Comparison of ENCODE assay signal across 9 mouse cellular contexts in genomic region chr10:75936909-75937667, GRCm38 (mm10). TPM values are rescaled to one million over a fixed set of nuclear protein-coding genes. Genes with fewer than 3 reads are reported as not detected.
DNase-seq lines count a peak whose midpoint lies in the region; ATAC-seq and TF ChIP-seq lines count a peak whose summit lies in the region.
"Had no signal": no experiment of that assay in that cellular context is flagged by ENCODE, and none has a peak within 500 bp of the region (broad histone marks: within the 10 kb centered on the region; RNA-seq: fewer than 3 reads in every experiment).

No protein-coding gene starts in this region.

- H3K4me2 ChIP-seq in heart, embryonic 12.5 days, result peak overlapping the region; percentile 71
- peak overlapping the region; percentile 61 for H3K4me2 ChIP-seq in kidney, postnatal 0 days (ENCODE audit: low read length)

- no peak overlapping the region; the same call in 1 of the 2 replicates for H3K27ac ChIP-seq in heart, embryonic 12.5 days (ENCODE audit: poor library complexity, severe bottlenecking)
- peak overlapping the region; percentile 87 for H3K27ac ChIP-seq in ES-E14 (ENCODE audit: insufficient read depth, low read depth, low read length, poor library complexity, severe bottlenecking)
- 0 out of 2 replicates have a peak overlapping the region, but pooled peaks have one; percentile 5 for H3K27ac ChIP-seq in kidney, postnatal 0 days

- in situ Hi-C loops in ES-E14 (cut with MboI; ENCODE audit: low sequenced_read_pairs in 2 of 2, unreplicated experiment in 2 of 2), result no loop called here

- peaks cover 19% of the 10 kb centered on the region for H3K27me3 ChIP-seq in heart, embryonic 12.5 days (replicated peaks)
- peaks cover 3% of the 10 kb centered on the region; the same call in 1 of the 2 replicates for H3K27me3 ChIP-seq in kidney, postnatal 0 days (ENCODE audit: insufficient read depth, low read length)

- H3K4me1 ChIP-seq in heart, embryonic 12.5 days (replicated peaks), result peaks cover 51% of the 10 kb centered on the region
- peaks cover 6 to 27% of the 10 kb centered on the region in 2 experiments; a peak in 3 of 4 replicates for H3K4me1 ChIP-seq in ES-E14 (ENCODE audit: control insufficient read depth in 2 of 2, insufficient read depth in 2 of 2, low read length in 2 of 2, poor library complexity in 1 of 2)
- H3K4me1 ChIP-seq in kidney, postnatal 0 days (replicated peaks; ENCODE audit: insufficient read depth, low read length), result peaks cover 15% of the 10 kb centered on the region

- H3K36me3 ChIP-seq in heart, embryonic 12.5 days, result no peaks in the 10 kb centered on the region
- peaks cover 21% of the 10 kb centered on the region for H3K36me3 ChIP-seq in ES-E14 (ENCODE audit: control insufficient read depth, insufficient read depth, low read length, poor library complexity, severe bottlenecking)
- no peaks in the 10 kb centered on the region for H3K36me3 ChIP-seq in kidney, postnatal 0 days (ENCODE audit: insufficient read depth, low read length)

- no peak for ATAC-seq in heart, embryonic 12.5 days (ENCODE audit: insufficient number of reproducible peaks, low FRiP score)
- ATAC-seq in kidney, postnatal 0 days (replicated peaks; ENCODE audit: low FRiP score, low read depth), result no peak

- H3K4me3 ChIP-seq in heart, embryonic 12.5 days, result peak overlapping the region; percentile 68
- H3K4me3 ChIP-seq in ES-E14 (ENCODE audit: insufficient read depth in 1 of 2, low read depth in 1 of 2, low read length in 2 of 2, poor library complexity in 1 of 2, severe bottlenecking in 1 of 2), result peak overlapping the region; percentile 89 to 96
- H3K4me3 ChIP-seq in kidney, postnatal 0 days (replicated peaks; ENCODE audit: low read depth, low read length), result no peak overlapping the region

- 31% methylated on average over 18 of the region's 18 CpGs for WGBS in heart, embryonic 12.5 days
- WGBS in kidney, postnatal 0 days, result 56% methylated on average over 18 of the region's 18 CpGs

- peak overlapping the region; percentile 80 for H3K9ac ChIP-seq in heart, embryonic 12.5 days
- peak overlapping the region; percentile 66 for H3K9ac ChIP-seq in ES-E14 (ENCODE audit: insufficient read depth, low read depth, low read length, poor library complexity, severe bottlenecking)
- H3K9ac ChIP-seq in kidney, postnatal 0 days (ENCODE audit: low read depth, low read length), result peak overlapping the region; percentile 18; the same call in 1 of the 2 replicates

- no peak for TF ChIP-seq CTCF in kidney, postnatal 0 days (IDR thresholded peaks at IDR 0.05; ENCODE audit: low read depth)

- H3K9me3 ChIP-seq in heart, embryonic 12.5 days (replicated peaks), result no peaks in the 10 kb centered on the region
- no peaks in the 10 kb centered on the region for H3K9me3 ChIP-seq in ES-E14 (ENCODE audit: control insufficient read depth, insufficient read depth, low read depth, low read length)
- H3K9me3 ChIP-seq in kidney, postnatal 0 days (replicated peaks; ENCODE audit: low read length), result no peaks in the 10 kb centered on the region

- no peak for DNase-seq in heart, adult 8-10 months (ENCODE audit: low spot score)
- DNase-seq in A20 (ENCODE audit: low read depth, low spot score), result peak; percentile 45
- no peak for DNase-seq in ES-E14 (ENCODE audit: low read depth, low spot score)
- no peak for DNase-seq in kidney, postnatal 0 days (ENCODE audit: low spot score)
- DNase-seq in left cerebral cortex, adult 8-10 months (ENCODE audit: low spot score in 2 of 2), result no peak
- DNase-seq in c-Kit-positive CD71-positive TER-119-positive erythroid progenitor cells, embryonic 14.5 days (ENCODE audit: low spot score), result no peak
- DNase-seq in layer of hippocampus, adult 9-10 months (ENCODE audit: low spot score), result no peak

TF ChIP-seq in ES-E14, 5 proteins besides CTCF, POLR2A, EP300 and RAD21:
- no peak for TF ChIP-seq ZC3H11A (IDR thresholded peaks at IDR 0.05; ENCODE audit: borderline replicate concordance, low read depth, low read length)
- no peak for TF ChIP-seq ZNF384 (IDR thresholded peaks at IDR 0.05; ENCODE audit: low read depth, low read length)
- no peak for TF ChIP-seq HCFC1 (IDR thresholded peaks at IDR 0.05; ENCODE audit: borderline replicate concordance, insufficient read depth, low read length)
- no peak for TF ChIP-seq MAFK (IDR thresholded peaks at IDR 0.05; ENCODE audit: insufficient read depth, low read depth, low read length)
- no peak for TF ChIP-seq CHD2 (IDR thresholded peaks at IDR 0.05; ENCODE audit: low read depth, low read length)

RNA-seq across cellular contexts. Expression of gene Mmp11, which starts 0.8 kb away (rescaled TPM):
- polyA plus RNA-seq in heart, embryonic 12.5 days (2016; fragmentation: Nextera tagmentation; extraction: Ambion mirVana), result 25.4 and 27.1 TPM in 2 replicates
- total RNA-seq in heart, adult 8-10 months (2022), result 1 to 10 TPM; 4.1 to 7.8 (median 4.6) TPM
- total RNA-seq in ES-E14 (2012; rRNA removed), result 52.4 and 137 TPM in 2 replicates
- polyA plus RNA-seq in kidney, postnatal 0 days (2015; fragmentation: Nextera tagmentation; extraction: Ambion mirVana), result 39.4 and 43.2 TPM in 2 replicates
- 1 to 10 TPM; 1.5 to 3.0 (median 1.7) TPM for total RNA-seq in left cerebral cortex, adult 8-10 months (2022)

RNA-seq across cellular contexts. Expression of gene Gm867, which starts 3.4 kb away (rescaled TPM):
- polyA plus RNA-seq in heart, embryonic 12.5 days (2016; fragmentation: Nextera tagmentation; extraction: Ambion mirVana), result 0.80 and 1.1 TPM in 2 replicates
- total RNA-seq in heart, adult 8-10 months (2022), result not detected
- total RNA-seq in ES-E14 (2012; rRNA removed), result 1.1 and 2.9 TPM in 2 replicates
- 0.32 and 0.39 TPM in 2 replicates for polyA plus RNA-seq in kidney, postnatal 0 days (2015; fragmentation: Nextera tagmentation; extraction: Ambion mirVana)
- under 1 TPM; 0.41 to 0.91 (median 0.70) TPM for total RNA-seq in left cerebral cortex, adult 8-10 months (2022)

RNA-seq across cellular contexts. Expression of gene Chchd10, which starts 4.2 kb away (rescaled TPM):
- polyA plus RNA-seq in heart, embryonic 12.5 days (2016; fragmentation: Nextera tagmentation; extraction: Ambion mirVana), result 408 and 409 TPM in 2 replicates
- 1,000 to 10,000 TPM; 1,724 to 2,176 (median 1,900) TPM for total RNA-seq in heart, adult 8-10 months (2022)
- 435 and 871 TPM in 2 replicates for total RNA-seq in ES-E14 (2012; rRNA removed)
- 520 and 541 TPM in 2 replicates for polyA plus RNA-seq in kidney, postnatal 0 days (2015; fragmentation: Nextera tagmentation; extraction: Ambion mirVana)
- total RNA-seq in left cerebral cortex, adult 8-10 months (2022), result 100 to 1,000 TPM; 356 to 427 (median 392) TPM

RNA-seq across cellular contexts. Expression of gene Vpreb3, which starts 5.8 kb away (rescaled TPM):
- 0.24 TPM in 1 of 2 replicates, not detected in the other for polyA plus RNA-seq in heart, embryonic 12.5 days (2016; fragmentation: Nextera tagmentation; extraction: Ambion mirVana)
- total RNA-seq in heart, adult 8-10 months (2022), result not detected
- total RNA-seq in ES-E14 (2012; rRNA removed), result 0.98 and 1.5 TPM in 2 replicates
- 0.78 and 0.97 TPM in 2 replicates for polyA plus RNA-seq in kidney, postnatal 0 days (2015; fragmentation: Nextera tagmentation; extraction: Ambion mirVana)
- total RNA-seq in left cerebral cortex, adult 8-10 months (2022), result not detected
- polyA plus RNA-seq: brain, embryonic 14.5 days had no signal

RNA-seq across cellular contexts. Expression of gene Smarcb1, which starts 15.7 kb away (rescaled TPM):
- 125 and 126 TPM in 2 replicates for polyA plus RNA-seq in heart, embryonic 12.5 days (2016; fragmentation: Nextera tagmentation; extraction: Ambion mirVana)
- 10 to 100 TPM; 17.3 to 25.0 (median 21.4) TPM for total RNA-seq in heart, adult 8-10 months (2022)
- 75.3 and 84.4 TPM in 2 replicates for total RNA-seq in ES-E14 (2012; rRNA removed)
- 149 and 168 TPM in 2 replicates for polyA plus RNA-seq in kidney, postnatal 0 days (2015; fragmentation: Nextera tagmentation; extraction: Ambion mirVana)
- total RNA-seq in left cerebral cortex, adult 8-10 months (2022), result 10 to 100 TPM; 85.8 to 88.5 (median 86.4) TPM

Comparison
In these comparisons a context has a peak if more than half of its experiments do, and no peak if none do; other contexts are left out.
1. H3K9ac ChIP-seq: peak in every context shown above with its lines; median percentile 80 in heart, embryonic 12.5 days; 66 in ES-E14; 18 in kidney, postnatal 0 days.